Mouse (Mus musculus) layer of hippocampus, adult 9-10 months (tissue): ENCODE measurements at regions not wholly inside any gene's neighbourhood (a gene's known extent, or its start where the extent isn't known, plus 50 kb on each side); places are given as distances from the start of the nearest gene placed in this dataset.

Experiments used
- DNase-seq: peaks from one replicate; pipeline ENCODE4 v3.0.0; 2022; ENCODE audit warnings: low spot score

DNA sequence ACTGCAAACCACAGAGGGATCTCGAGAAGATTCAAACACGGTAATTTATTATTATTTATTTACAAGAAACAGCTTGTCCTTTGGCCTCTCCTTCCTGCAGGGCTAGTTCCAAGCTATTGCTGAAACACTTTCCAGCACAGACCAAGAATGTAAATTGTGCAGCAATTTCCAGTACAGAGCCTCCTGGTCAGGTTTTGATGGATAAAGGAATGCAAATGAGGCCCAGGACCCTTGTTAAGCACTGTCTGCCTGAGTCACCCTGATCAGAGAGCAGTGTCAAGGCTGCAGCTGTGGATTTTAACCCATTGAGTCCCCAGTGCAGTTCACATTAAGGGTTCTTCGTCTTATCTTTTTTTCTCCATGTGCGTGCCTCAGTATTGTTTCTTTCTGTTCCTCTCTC, 142.3 kb upstream of the Zkscan2 start:
- no peak for DNase-seq

- no peak for DNase-seq
These were observed 143.2 kb upstream of the Zkscan2 start for GRCm38 (mm10) chr7:123643426-123643825.

- DNase-seq = no peak
These were observed 145.3 kb upstream of the Zkscan2 start for GRCm38 (mm10) chr7:123645521-123645920.

GRCm38 (mm10) chr7:123665459-123665858, 165.2 kb upstream of the Zkscan2 start:
- DNase-seq = no peak

GRCm38 (mm10) chr7:123684762-123685161, 184.5 kb upstream of the Zkscan2 start:
- DNase-seq = no peak

GRCm38 (mm10) chr7:123686547-123686946, 186.3 kb upstream of the Zkscan2 start:
- DNase-seq = no peak

DNA sequence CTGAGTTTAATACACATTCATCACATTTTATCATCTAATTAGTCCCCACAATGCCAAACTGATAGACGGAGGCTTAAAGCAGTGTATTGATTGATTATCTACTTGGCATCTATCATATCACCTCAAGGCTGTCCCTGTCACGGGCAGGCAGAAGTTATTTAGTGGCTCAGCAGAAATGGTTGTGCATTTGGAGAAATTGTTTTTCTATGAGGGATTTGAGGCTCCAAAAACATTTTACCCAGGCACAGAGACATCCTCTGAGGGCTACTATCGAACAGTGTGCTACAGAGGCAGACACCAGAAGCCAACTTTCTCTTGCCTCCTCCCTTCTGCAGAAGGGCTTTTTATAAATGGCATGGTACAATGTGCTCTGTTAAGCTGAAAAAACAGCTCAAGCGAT, 230.8 kb upstream of the Zkscan2 start:
- DNase-seq = no peak

GRCm38 (mm10) chr7:123733061-123733460, 232.8 kb upstream of the Zkscan2 start:
- DNase-seq = no peak

- DNase-seq = no peak
These were observed 234.7 kb upstream of the Hs3st4 start for GRCm38 (mm10) chr7:123747986-123748385.

DNA sequence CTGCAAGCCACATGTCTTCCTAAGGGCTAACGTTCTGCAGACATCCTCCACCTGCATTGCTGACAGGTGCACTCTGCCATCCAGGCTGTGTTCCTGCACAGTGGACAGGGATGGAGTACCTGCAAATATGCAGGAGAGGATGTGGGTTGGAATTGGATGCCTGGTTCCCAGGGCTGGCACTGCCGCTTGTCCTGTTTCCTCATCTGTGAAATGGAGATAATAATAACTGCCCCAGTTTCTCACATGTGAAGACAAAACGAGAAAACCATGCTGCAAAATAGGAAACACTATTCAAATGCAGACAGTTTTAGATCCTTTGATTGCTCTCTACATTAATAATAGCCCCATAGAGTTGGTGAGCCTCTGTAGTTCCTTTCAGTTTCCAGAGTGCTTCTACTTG, 229.4 kb upstream of the Hs3st4 start:
- DNase-seq = no peak

- DNase-seq = peak; percentile 18
These were observed 187.6 kb upstream of the Hs3st4 start for GRCm38 (mm10) chr7:123795036-123795435.

DNA sequence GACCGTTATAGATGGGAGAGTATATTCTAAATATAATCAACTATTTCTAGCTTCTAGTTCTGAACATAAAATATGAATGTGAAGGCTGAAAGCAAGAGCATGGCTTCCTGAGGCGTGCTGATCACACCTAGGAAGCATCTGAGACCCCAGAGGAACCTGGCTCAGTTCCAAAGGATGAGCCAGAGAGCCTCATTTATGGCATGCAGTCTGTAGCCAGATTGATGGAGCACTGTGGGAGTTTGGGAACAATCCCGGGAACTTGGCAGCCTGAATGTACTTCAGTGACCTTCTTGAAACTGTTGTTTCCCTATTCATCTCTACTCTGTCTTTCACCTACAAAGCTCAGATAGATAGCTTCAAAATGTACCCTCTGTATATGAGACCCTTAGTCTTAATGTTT, 186.6 kb upstream of the Hs3st4 start:
- no peak for DNase-seq

DNA sequence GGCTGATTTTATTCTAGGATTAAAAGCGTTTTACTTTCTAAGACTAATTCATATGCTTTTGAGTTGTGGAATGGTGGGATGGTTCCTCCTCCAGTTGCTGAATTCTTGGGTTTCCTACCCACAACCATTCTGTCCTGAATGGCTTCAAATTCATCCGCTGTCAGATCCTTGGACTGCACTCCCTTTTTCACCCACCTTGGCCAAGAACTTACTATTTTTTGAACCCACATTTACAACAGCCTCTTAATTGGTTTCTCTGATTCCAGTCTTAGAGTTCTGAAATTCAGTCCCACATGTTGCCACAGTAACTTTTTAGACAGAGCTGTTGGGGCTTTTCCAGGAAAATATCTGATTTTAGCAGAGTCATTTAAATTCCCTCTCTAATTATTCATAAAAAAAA, 177.0 kb upstream of the Hs3st4 start:
- no peak for DNase-seq

DNA sequence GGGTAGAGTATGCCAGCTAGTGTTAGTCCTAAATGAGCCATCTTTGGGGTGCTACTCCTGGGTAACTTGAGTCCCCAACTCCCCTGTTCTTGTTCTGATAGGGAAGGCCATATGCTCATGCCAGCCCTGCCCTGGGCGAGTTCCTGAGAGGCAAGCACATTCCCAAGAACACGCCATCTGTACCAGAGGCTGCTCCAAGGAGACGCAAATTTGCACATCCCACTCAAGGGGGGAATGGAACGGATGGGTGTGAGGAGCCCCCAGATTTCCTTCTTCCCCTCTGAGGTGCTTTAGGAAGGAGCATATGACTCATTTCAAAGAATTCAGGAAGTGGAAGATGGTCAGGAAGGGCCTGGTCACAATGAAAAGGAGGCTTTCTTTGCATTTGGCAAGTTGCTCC, 158.7 kb upstream of the Hs3st4 start:
- DNase-seq = no peak

DNA sequence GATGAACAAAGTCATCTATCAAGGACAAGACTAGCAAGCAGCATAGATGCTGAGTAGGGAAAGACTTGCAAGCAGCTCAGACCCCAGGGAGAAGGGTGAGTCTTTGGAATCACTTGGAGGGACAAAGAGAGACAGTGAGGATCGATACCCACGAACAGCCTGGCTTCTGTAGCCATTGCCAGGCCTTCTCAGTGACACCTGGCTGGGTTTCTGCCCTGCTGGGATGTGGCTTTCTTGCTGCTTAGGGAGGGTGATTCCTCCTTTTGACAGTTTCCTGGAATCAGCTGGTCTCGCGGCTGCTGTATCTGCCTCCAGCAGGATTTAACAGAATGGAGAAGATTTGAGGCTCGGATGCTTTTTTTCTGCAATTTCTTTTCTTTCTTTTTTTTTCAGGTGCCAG, 156.3 kb upstream of the Hs3st4 start:
- DNase-seq = no peak

DNA sequence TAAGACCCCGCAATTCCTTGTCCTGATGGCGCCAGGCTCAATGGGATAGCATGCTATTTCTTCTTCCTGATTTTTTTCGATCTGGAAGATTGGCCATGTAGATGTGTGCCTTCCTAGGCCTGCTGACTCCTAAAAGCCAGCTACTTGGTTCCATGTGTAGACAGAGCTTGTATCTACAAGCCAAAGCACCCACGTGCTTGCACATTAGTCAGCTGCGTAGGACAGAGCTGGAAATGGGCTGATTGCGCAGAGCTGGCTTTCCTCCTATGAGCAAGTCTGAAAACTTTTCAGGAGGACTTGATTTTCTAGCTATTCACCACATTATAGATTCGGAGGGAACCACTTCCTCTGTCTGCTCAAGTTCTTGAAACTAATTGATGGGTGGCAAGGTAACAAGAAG, 140.1 kb upstream of the Hs3st4 start:
- no peak for DNase-seq

- DNase-seq = no peak
These were observed 135.6 kb upstream of the Hs3st4 start for GRCm38 (mm10) chr7:123847081-123847480.

GRCm38 (mm10) chr7:123848644-123849043, 134.0 kb upstream of the Hs3st4 start:
- DNase-seq = no peak

GRCm38 (mm10) chr7:123849220-123849619, 133.4 kb upstream of the Hs3st4 start:
- no peak for DNase-seq

DNA sequence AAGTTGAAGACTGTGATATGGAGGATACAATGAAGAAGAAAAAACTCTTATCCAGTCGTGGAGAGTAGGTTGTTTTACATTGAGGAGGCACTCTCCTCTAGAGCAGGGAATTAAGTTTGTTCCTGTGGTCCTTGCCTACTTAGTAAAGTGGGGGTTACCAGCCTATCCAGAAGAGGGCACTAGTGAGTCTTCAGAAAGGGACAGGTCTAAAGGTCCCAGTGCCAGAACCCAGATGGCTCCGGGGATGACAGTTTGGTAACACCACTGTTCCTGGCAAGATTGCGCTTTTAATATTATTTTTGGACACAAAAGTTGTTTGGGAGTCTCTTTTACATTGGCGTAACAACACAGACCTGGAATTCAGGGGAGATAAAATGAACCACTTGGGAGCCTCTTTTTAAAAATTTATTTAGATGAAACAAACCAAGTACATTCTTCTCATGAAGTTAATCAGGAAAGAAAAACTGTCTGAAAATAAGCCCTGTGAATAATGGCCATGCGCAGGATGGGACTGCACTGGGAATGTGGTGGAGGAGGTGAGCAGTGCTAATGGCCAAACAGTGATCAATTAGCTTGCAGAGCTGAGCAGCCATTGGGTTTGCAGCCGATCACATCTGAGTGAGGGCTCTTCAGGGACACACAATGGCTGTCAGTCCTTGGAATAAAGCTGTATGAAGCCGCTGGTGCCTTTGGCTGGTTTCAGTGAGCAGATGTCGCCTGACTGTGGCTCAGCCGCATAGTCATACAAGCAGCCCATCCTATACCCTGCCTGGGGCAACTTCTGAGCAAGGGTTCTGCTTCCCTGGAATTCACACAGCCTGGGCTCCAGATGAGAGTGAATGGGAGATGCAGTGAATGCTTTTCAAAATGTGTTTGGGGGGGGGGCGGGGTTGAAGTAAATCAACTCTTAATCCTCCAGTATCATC, 132.1 kb upstream of the Hs3st4 start:
- peak; percentile 3 for DNase-seq

- DNase-seq = no peak
These were observed 125.1 kb upstream of the Hs3st4 start for GRCm38 (mm10) chr7:123857539-123857938.

- no peak for DNase-seq
These were observed 121.0 kb upstream of the Hs3st4 start for GRCm38 (mm10) chr7:123861706-123862105.

GRCm38 (mm10) chr7:123896759-123897444, 85.8 kb upstream of the Hs3st4 start:
- DNase-seq = peak; percentile 46
